Mouse (Mus musculus): ENCODE measurements around the gene Tnfaip2. TPM values are rescaled to one million over a fixed set of nuclear protein-coding genes. Genes with fewer than 3 reads are reported as not detected.

The Tnfaip2 gene
- total and polyA plus RNA-seq, 2 experiments from 2014 or later: 9.5 to 14.8 TPM

DNA sequence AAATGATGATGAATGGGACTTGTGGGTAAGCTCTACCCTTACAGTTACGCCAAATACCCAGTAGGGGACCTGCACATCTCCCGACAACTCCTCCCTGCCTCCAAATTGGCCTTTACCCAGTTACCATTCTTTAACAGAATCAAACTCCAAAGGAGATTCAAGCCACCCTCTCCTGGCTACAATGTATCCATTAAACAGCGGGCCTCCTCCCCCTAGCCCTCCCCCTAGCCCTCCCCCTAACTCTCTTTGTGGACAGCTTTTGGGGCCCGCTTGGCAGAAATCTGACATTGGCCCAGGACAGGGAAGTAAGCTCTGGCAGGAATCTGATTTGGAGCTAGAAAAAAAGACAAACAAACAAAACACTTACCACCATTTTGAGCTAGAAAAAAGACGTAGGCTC lies 57.3 kb downstream of the Tnfaip2 start:
- DNase-seq (ENCODE audit: low spot score) (no peak), ATAC-seq (ENCODE audit: insufficient read depth, low read depth) (no peak)
- H3K36me3 ChIP-seq (replicated peaks; ENCODE audit: control insufficient read depth, insufficient read depth, low read length): no peaks in the 10 kb centered on the region
- no peak overlapping the region for H3K4me3 ChIP-seq (ENCODE audit: low read depth, low read length)
- no peaks in the 10 kb centered on the region for H3K9me3 ChIP-seq (replicated peaks; ENCODE audit: control insufficient read depth, low read length)
- no peak overlapping the region for H3K4me2 ChIP-seq (ENCODE audit: low read depth, low read length)
- no peak overlapping the region for H3K9ac ChIP-seq (replicated peaks; ENCODE audit: low read depth, low read length)
- TF ChIP-seq CTCF (IDR thresholded peaks at IDR 0.05; ENCODE audit: low read depth) (no peak), EP300 (IDR thresholded peaks at IDR 0.05; ENCODE audit: low read depth) (no peak)
- H3K27me3 ChIP-seq (ENCODE audit: control insufficient read depth, insufficient read depth, low read length): no peaks in the 10 kb centered on the region
- 66% methylated on average over 5 of the region's 5 CpGs for WGBS
- no peaks in the 10 kb centered on the region for H3K4me1 ChIP-seq (ENCODE audit: control insufficient read depth, insufficient read depth)
- no peak overlapping the region for H3K27ac ChIP-seq (ENCODE audit: low read depth)

DNA sequence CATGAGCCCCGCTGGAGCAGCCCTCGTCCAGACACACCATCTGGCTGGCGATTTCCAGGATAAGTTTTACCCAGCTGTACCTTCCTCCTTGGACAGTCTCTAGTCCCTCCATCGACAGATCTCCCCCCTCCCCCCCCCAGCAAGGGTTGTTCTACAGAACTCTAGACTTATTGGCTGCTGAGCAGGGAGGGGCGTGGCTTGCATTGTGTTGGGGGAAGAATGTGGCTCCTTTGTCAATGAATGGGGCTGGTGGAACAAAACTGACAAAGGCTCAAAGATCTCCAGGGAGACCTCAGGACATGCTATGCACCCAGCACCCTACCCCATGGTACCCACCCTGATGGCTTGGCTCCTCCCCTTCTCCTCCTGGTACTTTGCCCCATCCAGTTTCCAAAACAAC lies 58.5 kb downstream of the Tnfaip2 start:
- H3K4me1 ChIP-seq (ENCODE audit: control insufficient read depth, insufficient read depth): no peaks in the 10 kb centered on the region
- 33% methylated on average over 5 of the region's 5 CpGs for WGBS
- H3K27me3 ChIP-seq (ENCODE audit: control insufficient read depth, insufficient read depth, low read length): no peaks in the 10 kb centered on the region
- no peak overlapping the region for H3K4me2 ChIP-seq (ENCODE audit: low read depth, low read length)
- no peak overlapping the region for H3K9ac ChIP-seq (replicated peaks; ENCODE audit: low read depth, low read length)
- H3K4me3 ChIP-seq (ENCODE audit: low read depth, low read length): no peak overlapping the region
- no peaks in the 10 kb centered on the region for H3K36me3 ChIP-seq (replicated peaks; ENCODE audit: control insufficient read depth, insufficient read depth, low read length)
- DNase-seq (ENCODE audit: low spot score) (no peak), ATAC-seq (ENCODE audit: insufficient read depth, low read depth) (no peak)
- no peak overlapping the region for H3K27ac ChIP-seq (ENCODE audit: low read depth)
- no peaks in the 10 kb centered on the region for H3K9me3 ChIP-seq (replicated peaks; ENCODE audit: control insufficient read depth, low read length)
- TF ChIP-seq CTCF (IDR thresholded peaks at IDR 0.05; ENCODE audit: low read depth) (no peak), EP300 (IDR thresholded peaks at IDR 0.05; ENCODE audit: low read depth) (no peak)

DNA sequence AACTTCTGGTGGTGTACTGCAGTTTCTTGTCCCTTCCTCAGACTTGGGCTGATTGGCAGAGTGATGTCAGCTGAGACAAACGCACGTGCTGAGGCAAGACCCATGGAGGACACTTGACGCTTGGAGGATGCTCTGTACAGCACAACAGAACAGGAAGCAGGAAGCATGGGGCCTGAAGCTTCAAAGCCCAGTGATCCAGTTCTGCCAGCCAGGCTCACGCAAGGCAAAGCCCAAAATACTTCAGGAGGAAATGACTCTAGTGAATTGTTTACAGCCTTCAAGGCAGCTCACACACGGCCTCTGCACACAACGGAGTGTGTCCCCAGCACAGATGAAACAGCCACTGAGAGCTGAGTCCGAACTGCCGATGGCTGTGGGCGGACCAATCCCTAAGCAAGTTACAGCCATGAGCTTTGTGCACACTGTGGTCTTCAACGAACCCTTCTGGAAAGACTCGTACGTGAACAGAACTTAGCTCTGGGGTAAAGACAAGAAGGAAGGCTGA lies 60.8 kb downstream of the Tnfaip2 start:
- Histone ChIP-seq H3K4me2 (ENCODE audit: low read depth, low read length) (no peak overlapping the region), H3K9ac (replicated peaks; ENCODE audit: low read depth, low read length) (no peak overlapping the region), H3K4me3 (ENCODE audit: low read depth, low read length) (no peak overlapping the region), H3K9me3 (replicated peaks; ENCODE audit: control insufficient read depth, low read length) (no peaks in the 10 kb centered on the region), H3K4me1 (ENCODE audit: control insufficient read depth, insufficient read depth) (no peaks in the 10 kb centered on the region), H3K27ac (ENCODE audit: low read depth) (no peak overlapping the region), H3K36me3 (replicated peaks; ENCODE audit: control insufficient read depth, insufficient read depth, low read length) (no peaks in the 10 kb centered on the region), H3K27me3 (ENCODE audit: control insufficient read depth, insufficient read depth, low read length) (no peaks in the 10 kb centered on the region)
- ATAC-seq (ENCODE audit: insufficient read depth, low read depth): no peak
- no peak for DNase-seq (ENCODE audit: low spot score)
- 64% methylated on average over 12 of the region's 12 CpGs for WGBS
- TF ChIP-seq EP300 (IDR thresholded peaks at IDR 0.05; ENCODE audit: low read depth): no peak
- TF ChIP-seq CTCF (IDR thresholded peaks at IDR 0.05; ENCODE audit: low read depth): no peak

DNA sequence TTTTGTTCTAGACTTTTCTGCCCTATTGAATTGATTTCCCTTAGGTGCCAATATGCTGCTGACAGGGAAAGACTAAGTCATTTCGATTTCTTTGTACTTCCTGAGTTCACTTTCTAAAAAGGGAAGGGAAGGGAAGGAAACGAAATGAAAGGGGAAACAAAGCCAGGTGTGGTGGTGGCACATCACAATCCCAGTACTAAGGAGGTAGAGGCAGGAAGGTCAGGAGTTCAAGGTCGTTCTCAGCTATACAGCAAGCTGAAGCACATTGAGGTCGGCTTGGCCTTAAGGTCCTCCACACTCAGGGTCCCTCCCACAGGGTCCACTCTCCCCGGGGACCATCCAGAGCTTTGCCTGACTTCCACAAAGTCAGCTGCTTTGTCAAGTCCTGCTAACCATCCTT lies 61.3 kb downstream of the Tnfaip2 start:
- H3K4me3 ChIP-seq (ENCODE audit: low read depth, low read length): no peak overlapping the region
- no peak overlapping the region for H3K4me2 ChIP-seq (ENCODE audit: low read depth, low read length)
- no peak overlapping the region for H3K27ac ChIP-seq (ENCODE audit: low read depth)
- H3K9ac ChIP-seq (replicated peaks; ENCODE audit: low read depth, low read length): no peak overlapping the region
- no peak for DNase-seq (ENCODE audit: low spot score)
- ATAC-seq (ENCODE audit: insufficient read depth, low read depth): no peak
- H3K4me1 ChIP-seq (ENCODE audit: control insufficient read depth, insufficient read depth): no peaks in the 10 kb centered on the region
- no peaks in the 10 kb centered on the region for H3K9me3 ChIP-seq (replicated peaks; ENCODE audit: control insufficient read depth, low read length)
- TF ChIP-seq EP300 (IDR thresholded peaks at IDR 0.05; ENCODE audit: low read depth) (no peak), CTCF (IDR thresholded peaks at IDR 0.05; ENCODE audit: low read depth) (no peak)
- WGBS: 47% methylated on average over 5 of the region's 5 CpGs
- H3K27me3 ChIP-seq (ENCODE audit: control insufficient read depth, insufficient read depth, low read length): no peaks in the 10 kb centered on the region
- H3K36me3 ChIP-seq (replicated peaks; ENCODE audit: control insufficient read depth, insufficient read depth, low read length): no peaks in the 10 kb centered on the region

Other genes with a start within 250 kb of the Tnfaip2 start
- gene Amn, start 171.4 kb upstream of the Tnfaip2 start, total RNA-seq (2014; rRNA removed; ENCODE audit: low replicate concordance): 7.5 TPM in 1 of 2 replicates, not detected in the other
- gene Amn, start 171.4 kb upstream of the Tnfaip2 start, polyA plus RNA-seq (2015; fragmentation: Nextera tagmentation; extraction: Ambion mirVana): 0.78 and 0.90 TPM in 2 replicates
- gene Cdc42bpb, start 64.8 kb upstream of the Tnfaip2 start, total RNA-seq (2014; rRNA removed; ENCODE audit: low replicate concordance): 119 and 147 TPM in 2 replicates
- gene Cdc42bpb, start 64.8 kb upstream of the Tnfaip2 start, polyA plus RNA-seq (2015; fragmentation: Nextera tagmentation; extraction: Ambion mirVana): 13.9 and 18.2 TPM in 2 replicates
- not detected in 2 replicates for gene Lbhd2, start 35.7 kb upstream of the Tnfaip2 start, total RNA-seq (2014; rRNA removed; ENCODE audit: low replicate concordance)
- not detected in 2 replicates for gene Lbhd2, start 35.7 kb upstream of the Tnfaip2 start, polyA plus RNA-seq (2015; fragmentation: Nextera tagmentation; extraction: Ambion mirVana)
- 7.9 and 51.6 TPM in 2 replicates for gene Exoc3l4, start 25.5 kb upstream of the Tnfaip2 start, total RNA-seq (2014; rRNA removed; ENCODE audit: low replicate concordance)
- 8.5 and 9.8 TPM in 2 replicates for gene Exoc3l4, start 25.5 kb upstream of the Tnfaip2 start, polyA plus RNA-seq (2015; fragmentation: Nextera tagmentation; extraction: Ambion mirVana)
- gene Gm266, start 43.4 kb downstream of the Tnfaip2 start, total RNA-seq (2014; rRNA removed; ENCODE audit: low replicate concordance): 4.0 and 4.3 TPM in 2 replicates
- 0.85 and 1.3 TPM in 2 replicates for gene Gm266, start 43.4 kb downstream of the Tnfaip2 start, polyA plus RNA-seq (2015; fragmentation: Nextera tagmentation; extraction: Ambion mirVana)
- 153 and 223 TPM in 2 replicates for gene Eif5, start 95.5 kb downstream of the Tnfaip2 start, total RNA-seq (2014; rRNA removed; ENCODE audit: low replicate concordance)
- 360 and 361 TPM in 2 replicates for gene Eif5, start 95.5 kb downstream of the Tnfaip2 start, polyA plus RNA-seq (2015; fragmentation: Nextera tagmentation; extraction: Ambion mirVana)
- gene Mark3, start 132.1 kb downstream of the Tnfaip2 start, total RNA-seq (2014; rRNA removed; ENCODE audit: low replicate concordance): 66.3 and 80.1 TPM in 2 replicates
- 16.5 and 20.0 TPM in 2 replicates for gene Mark3, start 132.1 kb downstream of the Tnfaip2 start, polyA plus RNA-seq (2015; fragmentation: Nextera tagmentation; extraction: Ambion mirVana)
- 735 and 758 TPM in 2 replicates for gene Ckb, start 229.9 kb downstream of the Tnfaip2 start, total RNA-seq (2014; rRNA removed; ENCODE audit: low replicate concordance)
- 334 and 359 TPM in 2 replicates for gene Ckb, start 229.9 kb downstream of the Tnfaip2 start, polyA plus RNA-seq (2015; fragmentation: Nextera tagmentation; extraction: Ambion mirVana)
- gene Trmt61a, start 235.6 kb downstream of the Tnfaip2 start, total RNA-seq (2014; rRNA removed; ENCODE audit: low replicate concordance): 23.5 and 24.9 TPM in 2 replicates
- 4.1 and 6.1 TPM in 2 replicates for gene Trmt61a, start 235.6 kb downstream of the Tnfaip2 start, polyA plus RNA-seq (2015; fragmentation: Nextera tagmentation; extraction: Ambion mirVana)